Mouse (Mus musculus) hindbrain, embryonic 11.5 days (tissue): ENCODE results near the gene Xrcc3. TPM values are rescaled to one million over a fixed set of nuclear protein-coding genes. Genes with fewer than 3 reads are reported as not detected.

ENCODE experiments used
- ATAC-seq: fragments of 200-750 bp; cut with Nextera tagmentation; 2 replicates; pipeline ENCODE4 v1.8.0; 2017; ENCODE audit warnings: mild to moderate bottlenecking, moderate TSS enrichment, moderate library complexity; ENCODE audit not compliant: low FRiP score
- DNase-seq: peaks from one replicate; pipeline ENCODE4 v3.0.0-alpha.2; 2015; ENCODE audit warnings: low spot score
- H3K27ac ChIP-seq: fragments of 300-500 bp; sonication (generic); 2 replicates; pipeline ENCODE4 v1.5.1; 2014; ENCODE audit warnings: mild to moderate bottlenecking, low read depth, low read length
- H3K27me3 ChIP-seq: fragments of 300-500 bp; sonication (generic); 2 replicates; pipeline ENCODE4 v1.6.1; 2014; ENCODE audit warnings: mild to moderate bottlenecking, low read length, moderate library complexity, mixed read lengths; ENCODE audit not compliant: control insufficient read depth, insufficient read depth
- H3K36me3 ChIP-seq: fragments of 300-500 bp; sonication (generic); 2 replicates; pipeline ENCODE4 v1.6.1; 2014; ENCODE audit warnings: mild to moderate bottlenecking, low read length, moderate library complexity, mixed read lengths; ENCODE audit not compliant: control insufficient read depth, insufficient read depth
- H3K4me1 ChIP-seq: fragments of 300-500 bp; sonication (generic); replicated peaks from 2 replicates; pipeline ENCODE4 v1.6.1; 2014; ENCODE audit warnings: low read length, mixed read lengths; ENCODE audit not compliant: control insufficient read depth, insufficient read depth
- H3K4me2 ChIP-seq: fragments of 300-500 bp; sonication (generic); replicated peaks from 2 replicates; pipeline ENCODE4 v1.6.1; 2014; ENCODE audit warnings: mild to moderate bottlenecking, low read depth, low read length
- H3K4me3 ChIP-seq: fragments of 300-500 bp; sonication (generic); 2 replicates; pipeline ENCODE4 v1.5.1; 2014; ENCODE audit warnings: low read depth, low read length
- H3K9ac ChIP-seq: fragments of 300-500 bp; sonication (generic); 2 replicates; pipeline ENCODE4 v1.6.1; 2014; ENCODE audit warnings: low read depth, low read length
- H3K9me3 ChIP-seq: fragments of 300-500 bp; sonication (generic); 2 replicates; pipeline ENCODE4 v1.6.1; 2016; ENCODE audit warnings: low read length; ENCODE audit not compliant: control insufficient read depth
- WGBS: fragments of 180-500 bp; shearing (Covaris S2); extraction: QIAGEN DNeasy Blood & Tissue Kit; methylation state at CpG from one replicate; pipeline ENCODE4 v1.1.7; 2014; 5-methylcytosine and 5-hydroxymethylcytosine counted together
- polyA plus RNA-seq: library from polyadenylated mRNA; unstranded; fragments of >200 nt; fragmentation: Nextera tagmentation; extraction: Ambion mirVana; gene quantifications from 2 replicates; pipeline ENCODE4 v1.2.1, GENCODE M21; 2014

The Xrcc3 gene
- polyA plus RNA-seq, 1 experiment from 2014 or later: 8.2 TPM

GRCm38 (mm10) chr12:111760306-111760908 is 53.3 kb downstream of the Xrcc3 start:
- Histone ChIP-seq H3K36me3 (no peaks in the 10 kb centered on the region), H3K9ac (peak overlapping the region; percentile 98), H3K27me3 (no peaks in the 10 kb centered on the region), H3K4me1 (peaks cover 11% of the 10 kb centered on the region), H3K4me3 (peak overlapping the region; percentile 84), H3K27ac (no peak overlapping the region), H3K9me3 (no peaks in the 10 kb centered on the region), H3K4me2 (peak overlapping the region; percentile 90)
- DNase-seq: no peak
- WGBS: 77% methylated on average over 7 of the region's 7 CpGs
- no peak for ATAC-seq

GRCm38 (mm10) chr12:111759176-111760061 is 54.3 kb downstream of the Xrcc3 start:
- H3K36me3 ChIP-seq: no peaks in the 10 kb centered on the region
- H3K27ac ChIP-seq: peak overlapping the region; percentile 91
- H3K4me3 ChIP-seq: peak overlapping the region; percentile 84
- WGBS: under 1% methylated on average over 35 of the region's 35 CpGs
- peak; percentile 65 for DNase-seq
- peak overlapping the region; percentile 90 for H3K4me2 ChIP-seq
- peaks cover 11% of the 10 kb centered on the region for H3K4me1 ChIP-seq
- H3K9me3 ChIP-seq: no peaks in the 10 kb centered on the region
- H3K27me3 ChIP-seq: no peaks in the 10 kb centered on the region
- H3K9ac ChIP-seq: peak overlapping the region; percentile 98
- ATAC-seq: peak; percentile 74

- no peaks in the 10 kb centered on the region for H3K36me3 ChIP-seq
- DNase-seq (peak; percentile 90), ATAC-seq (peak; percentile 84)
- peak within 1 kb of the TSS; percentile 90 for H3K4me2 ChIP-seq
- H3K9me3 ChIP-seq: no peaks in the 10 kb centered on the region
- H3K4me3 ChIP-seq: peak within 1 kb of the TSS; percentile 84
- WGBS: under 1% methylated on average over 51 of the region's 85 CpGs
- peak within 1 kb of the TSS; percentile 91 for H3K27ac ChIP-seq
- H3K4me1 ChIP-seq: peaks cover 11% of the 10 kb centered on the region
- H3K27me3 ChIP-seq: no peaks in the 10 kb centered on the region
- H3K9ac ChIP-seq: peak within 1 kb of the TSS; percentile 98
These were observed 55.1 kb downstream of the Xrcc3 start, which contains the start of gene Klc1 for GRCm38 (mm10) chr12:111758381-111759175. TSS of gene Klc1 (plus strand) at chr12:111758849.

GRCm38 (mm10) chr12:111757561-111758325 is 55.9 kb downstream of the Xrcc3 start:
- peak overlapping the region; percentile 90 for H3K4me2 ChIP-seq
- DNase-seq (peak; percentile 19), ATAC-seq (no peak)
- H3K36me3 ChIP-seq: no peaks in the 10 kb centered on the region
- H3K9me3 ChIP-seq: no peaks in the 10 kb centered on the region
- H3K4me1 ChIP-seq: peaks cover 11% of the 10 kb centered on the region
- 0 out of 2 replicates have a peak overlapping the region, but pooled peaks have one; percentile 17 for H3K27ac ChIP-seq
- H3K9ac ChIP-seq: peak overlapping the region; percentile 98
- 48% methylated on average over 10 of the region's 10 CpGs for WGBS
- peak overlapping the region; percentile 84 for H3K4me3 ChIP-seq
- H3K27me3 ChIP-seq: no peaks in the 10 kb centered on the region

GRCm38 (mm10) chr12:111756698-111757082 is 57.0 kb downstream of the Xrcc3 start:
- H3K9ac ChIP-seq: no peak overlapping the region
- H3K9me3 ChIP-seq: no peaks in the 10 kb centered on the region
- no peak overlapping the region for H3K27ac ChIP-seq
- H3K4me2 ChIP-seq: no peak overlapping the region
- H3K4me1 ChIP-seq: peaks cover 11% of the 10 kb centered on the region
- 44% methylated on average over 5 of the region's 5 CpGs for WGBS
- DNase-seq (no peak), ATAC-seq (no peak)
- H3K27me3 ChIP-seq: no peaks in the 10 kb centered on the region
- no peaks in the 10 kb centered on the region for H3K36me3 ChIP-seq
- H3K4me3 ChIP-seq: no peak overlapping the region

- Histone ChIP-seq H3K9ac (no peak overlapping the region), H3K36me3 (no peaks in the 10 kb centered on the region), H3K27me3 (no peaks in the 10 kb centered on the region), H3K9me3 (no peaks in the 10 kb centered on the region), H3K4me2 (no peak overlapping the region), H3K4me3 (no peak overlapping the region), H3K4me1 (peaks cover 11% of the 10 kb centered on the region), H3K27ac (no peak overlapping the region)
- DNase-seq: no peak
- ATAC-seq: no peak
- 75% methylated on average over 4 of the region's 4 CpGs for WGBS
These were observed 57.5 kb downstream of the Xrcc3 start for GRCm38 (mm10) chr12:111756082-111756697.

- peaks cover 8% of the 10 kb centered on the region for H3K4me1 ChIP-seq
- ATAC-seq (no peak), DNase-seq (no peak)
- no peaks in the 10 kb centered on the region for H3K27me3 ChIP-seq
- H3K4me3 ChIP-seq: no peak overlapping the region
- no peak overlapping the region for H3K9ac ChIP-seq
- no peak overlapping the region for H3K4me2 ChIP-seq
- no peaks in the 10 kb centered on the region for H3K36me3 ChIP-seq
- H3K27ac ChIP-seq: no peak overlapping the region
- H3K9me3 ChIP-seq: no peaks in the 10 kb centered on the region
- 65% methylated on average over 2 of the region's 2 CpGs for WGBS
These were observed 58.4 kb downstream of the Xrcc3 start for GRCm38 (mm10) chr12:111755231-111755630.

- ATAC-seq: no peak
- H3K9me3 ChIP-seq: no peaks in the 10 kb centered on the region
- no peak overlapping the region for H3K4me3 ChIP-seq
- H3K4me2 ChIP-seq: no peak overlapping the region
- DNase-seq: no peak
- no peaks in the 10 kb centered on the region for H3K27me3 ChIP-seq
- no peaks in the 10 kb centered on the region for H3K36me3 ChIP-seq
- H3K4me1 ChIP-seq: peaks cover 8% of the 10 kb centered on the region
- no peak overlapping the region for H3K9ac ChIP-seq
- H3K27ac ChIP-seq: no peak overlapping the region
These were observed 59.0 kb downstream of the Xrcc3 start for GRCm38 (mm10) chr12:111754710-111755109.
